ENCODE assay signal across 29 mouse cellular contexts in genomic region chr13:36085971-36086370, GRCm38 (mm10). TPM values are rescaled to one million over a fixed set of nuclear protein-coding genes. Genes with fewer than 3 reads are reported as not detected.
DNase-seq lines count a peak whose midpoint lies in the region; ATAC-seq and TF ChIP-seq lines count a peak whose summit lies in the region.
"Had no signal": no experiment of that assay in that cellular context is flagged by ENCODE, and none has a peak within 500 bp of the region (broad histone marks: within the 10 kb centered on the region; RNA-seq: fewer than 3 reads in every experiment).

No protein-coding gene starts in this region.

- H3K36me3 ChIP-seq in kidney, embryonic 16.5 days (ENCODE audit: insufficient read depth, low read length), result no peaks in the 10 kb centered on the region
- H3K36me3 ChIP-seq in liver, embryonic 14.5 days (replicated peaks; ENCODE audit: control insufficient read depth, insufficient read depth, low read depth), result peaks cover 3% of the 10 kb centered on the region
- peaks cover 5% of the 10 kb centered on the region; the same call in 1 of the 2 replicates for H3K36me3 ChIP-seq in hindbrain, postnatal 0 days (ENCODE audit: insufficient read depth, low read length)
- H3K36me3 ChIP-seq: limb, embryonic 10.5 days had no signal

- no peak for TF ChIP-seq CTCF in liver, embryonic 14.5 days (IDR thresholded peaks at IDR 0.05; ENCODE audit: low read depth)
- no peak for TF ChIP-seq CTCF in hindbrain, postnatal 0 days (IDR thresholded peaks at IDR 0.05; ENCODE audit: low read depth)

- DNase-seq in kidney, adult 8-10 months, result no peak
- no peak for DNase-seq in liver, embryonic 14.5 days (ENCODE audit: low read depth in 3 of 3, low spot score in 3 of 3)
- DNase-seq in liver, result no peak
- peak; percentile 22 for DNase-seq in adipocyte (ENCODE audit: low spot score)
- DNase-seq in urinary bladder, postnatal 14 days (ENCODE audit: low spot score), result no peak
- DNase-seq in hindbrain, postnatal 0 days (ENCODE audit: low spot score), result no peak
- DNase-seq: cerebellum, adult 18-20 months; cerebellum, postnatal 10 days; gastrocnemius, adult 2 months; gastrocnemius, postnatal 36 days; heart, postnatal 36 days; layer of hippocampus, adult 9-11 months; right cerebral cortex, postnatal 14 days; spleen, adult 18-20 months; thymus, adult 18-20 months; thymus, postnatal 25 days had no signal

- H3K9me3 ChIP-seq in kidney, embryonic 16.5 days (ENCODE audit: low read length), result no peaks in the 10 kb centered on the region
- no peaks in the 10 kb centered on the region for H3K9me3 ChIP-seq in liver, embryonic 14.5 days (ENCODE audit: control insufficient read depth, low read length)
- H3K9me3 ChIP-seq in hindbrain, postnatal 0 days (ENCODE audit: low read length), result no peaks in the 10 kb centered on the region
- H3K9me3 ChIP-seq: embryonic facial prominence, embryonic 13.5 days; hindbrain, embryonic 12.5 days; kidney, embryonic 15.5 days; limb, embryonic 10.5 days; limb, embryonic 15.5 days; megakaryocyte, embryonic 14.5 days; midbrain, embryonic 12.5 days had no signal

- 26% methylated on average over 3 of the region's 3 CpGs for WGBS in kidney, embryonic 16.5 days
- 78% methylated on average over 3 of the region's 3 CpGs for whole genome bisulfite sequencing in liver, embryonic 14.5 days (ENCODE audit: insufficient replicate concordance)
- 58% methylated on average over 3 of the region's 3 CpGs for WGBS in hindbrain, postnatal 0 days

- no peak overlapping the region for H3K4me2 ChIP-seq in kidney, embryonic 16.5 days (replicated peaks; ENCODE audit: low read depth, low read length)
- H3K4me2 ChIP-seq in liver, embryonic 14.5 days (ENCODE audit: low read depth), result peak overlapping the region; percentile 13
- no peak overlapping the region for H3K4me2 ChIP-seq in hindbrain, postnatal 0 days (ENCODE audit: low read depth, low read length)
- H3K4me2 ChIP-seq: embryonic facial prominence, embryonic 13.5 days; heart, embryonic 11.5 days; hindbrain, embryonic 12.5 days; kidney, embryonic 15.5 days; limb, embryonic 15.5 days; midbrain, embryonic 12.5 days had no signal

- H3K4me3 ChIP-seq in kidney, embryonic 16.5 days (ENCODE audit: low read length), result no peak overlapping the region
- H3K4me3 ChIP-seq in liver, embryonic 14.5 days (ENCODE audit: insufficient read depth in 1 of 2, low read depth in 2 of 2, low read length in 2 of 2), result no peak overlapping the region
- no peak overlapping the region for H3K4me3 ChIP-seq in hindbrain, postnatal 0 days (ENCODE audit: low read length)
- H3K4me3 ChIP-seq: embryonic facial prominence, embryonic 13.5 days; gastrocnemius, adult 2 months; hindbrain, embryonic 12.5 days; kidney, embryonic 15.5 days; limb, embryonic 10.5 days; limb, embryonic 15.5 days; megakaryocyte, embryonic 14.5 days; midbrain, embryonic 12.5 days had no signal

- no peaks in the 10 kb centered on the region for H3K4me1 ChIP-seq in kidney, embryonic 16.5 days (ENCODE audit: insufficient read depth, low read length)
- H3K4me1 ChIP-seq in liver, embryonic 14.5 days (replicated peaks; ENCODE audit: control insufficient read depth in 2 of 2, insufficient read depth in 2 of 2, low read length in 1 of 2), result peaks cover 36 to 42% of the 10 kb centered on the region in 2 experiments
- H3K4me1 ChIP-seq in hindbrain, postnatal 0 days (ENCODE audit: insufficient read depth, low read length), result no peaks in the 10 kb centered on the region
- H3K4me1 ChIP-seq: embryonic facial prominence, embryonic 13.5 days; hindbrain, embryonic 12.5 days; limb, embryonic 10.5 days; midbrain, embryonic 12.5 days had no signal

- TF ChIP-seq EP300 in liver, embryonic 14.5 days (IDR thresholded peaks at IDR 0.05; ENCODE audit: low read depth), result no peak

- no peak overlapping the region for H3K9ac ChIP-seq in kidney, embryonic 16.5 days (replicated peaks; ENCODE audit: low read length)
- H3K9ac ChIP-seq in liver, embryonic 14.5 days (replicated peaks), result peak overlapping the region; percentile 38
- no peak overlapping the region for H3K9ac ChIP-seq in hindbrain, postnatal 0 days (replicated peaks; ENCODE audit: low read length)
- H3K9ac ChIP-seq: embryonic facial prominence, embryonic 13.5 days; hindbrain, embryonic 12.5 days; kidney, embryonic 15.5 days; limb, embryonic 15.5 days; midbrain, embryonic 12.5 days had no signal

- H3K27me3 ChIP-seq in kidney, embryonic 16.5 days (ENCODE audit: insufficient read depth, low read length), result no peaks in the 10 kb centered on the region
- H3K27me3 ChIP-seq in liver, embryonic 14.5 days (ENCODE audit: control insufficient read depth, insufficient read depth, low read length), result no peaks in the 10 kb centered on the region
- no peaks in the 10 kb centered on the region for H3K27me3 ChIP-seq in hindbrain, postnatal 0 days (ENCODE audit: insufficient read depth, low read length)
- H3K27me3 ChIP-seq: embryonic facial prominence, embryonic 13.5 days; hindbrain, embryonic 12.5 days; kidney, embryonic 15.5 days; limb, embryonic 15.5 days; megakaryocyte, embryonic 14.5 days; midbrain, embryonic 12.5 days had no signal

- ATAC-seq in kidney, embryonic 16.5 days (ENCODE audit: low FRiP score, low TSS enrichment), result peak; percentile 23; the same call in 1 of the 2 replicates
- no peak for ATAC-seq in liver, embryonic 14.5 days (ENCODE audit: insufficient read depth)
- ATAC-seq in hindbrain, postnatal 0 days, result no peak
- ATAC-seq: activated CD4-positive, CD25-positive, alpha-beta regulatory T cell, adult 4 months; forebrain, embryonic 16.5 days; intestine, postnatal 0 days had no signal

- H3K27ac ChIP-seq in kidney, embryonic 16.5 days (ENCODE audit: low read length), result no peak overlapping the region
- H3K27ac ChIP-seq in liver, embryonic 14.5 days, result peak overlapping the region; percentile 9
- no peak overlapping the region for H3K27ac ChIP-seq in hindbrain, postnatal 0 days
- H3K27ac ChIP-seq: embryonic facial prominence, embryonic 13.5 days; gastrocnemius, adult 2 months; hindbrain, embryonic 12.5 days; kidney, embryonic 15.5 days; limb, embryonic 10.5 days; limb, embryonic 15.5 days; midbrain, embryonic 12.5 days; stomach, postnatal 0 days had no signal

RNA-seq across cellular contexts. Expression of gene Fars2, which starts 31.2 kb away (rescaled TPM):
- 47.1 and 48.6 TPM in 2 replicates for polyA plus RNA-seq in kidney, embryonic 16.5 days (2015; fragmentation: Nextera tagmentation; extraction: Ambion mirVana)
- 15.2 and 18.8 TPM in 2 replicates for polyA plus RNA-seq in liver, embryonic 14.5 days (2012; rRNA removed)
- 23.0 and 29.8 TPM in 2 replicates for polyA plus RNA-seq in liver, embryonic 14.5 days (2014; fragmentation: Nextera tagmentation; extraction: Ambion mirVana)
- 21.5 and 34.3 TPM in 2 replicates for total RNA-seq in hindbrain, postnatal 0 days (2014; rRNA removed)
- polyA plus RNA-seq in hindbrain, postnatal 0 days (2015; fragmentation: Nextera tagmentation; extraction: Ambion mirVana), result 34.5 and 34.6 TPM in 2 replicates

RNA-seq across cellular contexts. Expression of gene Lyrm4, which starts 31.4 kb away (rescaled TPM):
- polyA plus RNA-seq in kidney, embryonic 16.5 days (2015; fragmentation: Nextera tagmentation; extraction: Ambion mirVana), result 24.0 and 26.2 TPM in 2 replicates
- 5.2 and 6.8 TPM in 2 replicates for polyA plus RNA-seq in liver, embryonic 14.5 days (2012; rRNA removed)
- polyA plus RNA-seq in liver, embryonic 14.5 days (2014; fragmentation: Nextera tagmentation; extraction: Ambion mirVana), result 28.2 and 28.8 TPM in 2 replicates
- 8.0 and 15.7 TPM in 2 replicates for total RNA-seq in hindbrain, postnatal 0 days (2014; rRNA removed)
- 52.7 and 53.0 TPM in 2 replicates for polyA plus RNA-seq in hindbrain, postnatal 0 days (2015; fragmentation: Nextera tagmentation; extraction: Ambion mirVana)
